Mouse (Mus musculus): ENCODE data around the gene Ptprk.

- TF ChIP-seq GATA1 (IDR thresholded peaks at IDR 0.05; ENCODE audit: borderline replicate concordance, low read length) (no peak), FLI1 (IDR thresholded peaks at IDR 0.05; ENCODE audit: low read length) (no peak)
Measured at GRCm38 (mm10) chr10:28579596-28579995, 505.0 kb downstream of the Ptprk start.

Measured in megakaryocyte, embryonic 14.5 days (primary cell).